Mouse (Mus musculus) forebrain, postnatal 0 days (tissue): ENCODE data around the gene Trnau1ap. TPM values are rescaled to one million over a fixed set of nuclear protein-coding genes. Genes with fewer than 3 reads are reported as not detected.

ENCODE experiments used
- ATAC-seq: fragments of 200-750 bp; cut with Nextera tagmentation; 2 replicates; pipeline ENCODE4 v1.8.0; 2017; ENCODE audit warnings: mild to moderate bottlenecking, moderate library complexity
- DNase-seq: peaks from one replicate; pipeline ENCODE4 v3.0.0-alpha.2; 2015
- H3K27ac ChIP-seq: fragments of 300-500 bp; sonication (generic); 2 replicates; pipeline ENCODE4 v1.5.1; 2014; ENCODE audit warnings: low read depth, mild to moderate bottlenecking, antibody characterized with exemption, low read length, moderate library complexity, mixed read lengths
- H3K27me3 ChIP-seq: fragments of 300-500 bp; sonication (generic); 2 replicates; pipeline ENCODE4 v1.6.1; 2014; ENCODE audit warnings: mild to moderate bottlenecking, low read length, mixed read lengths; ENCODE audit not compliant: insufficient read depth
- H3K36me3 ChIP-seq: fragments of 300-500 bp; sonication (generic); 2 replicates; pipeline ENCODE4 v1.6.1; 2014; ENCODE audit warnings: mild to moderate bottlenecking, moderate library complexity; ENCODE audit not compliant: insufficient read depth
- H3K4me1 ChIP-seq: fragments of 300-500 bp; sonication (generic); 2 replicates; pipeline ENCODE4 v1.6.1; 2014; ENCODE audit warnings: antibody characterized with exemption; ENCODE audit not compliant: insufficient read depth
- H3K4me2 ChIP-seq: fragments of 300-500 bp; sonication (generic); 2 replicates; pipeline ENCODE4 v1.6.1; 2014; ENCODE audit warnings: low read depth, mild to moderate bottlenecking, moderate library complexity
- H3K4me3 ChIP-seq: fragments of 300-500 bp; sonication (generic); 2 replicates; pipeline ENCODE4 v1.5.1; 2014; ENCODE audit warnings: low read depth, low read length, mixed read lengths
- H3K9ac ChIP-seq: fragments of 300-500 bp; sonication (generic); 2 replicates; pipeline ENCODE4 v1.6.1; 2014; ENCODE audit warnings: mild to moderate bottlenecking
- H3K9me3 ChIP-seq: fragments of 300-500 bp; sonication (generic); 2 replicates; pipeline ENCODE4 v1.6.1; 2016; ENCODE audit warnings: low read length
- CTCF ChIP-seq: sonication (generic); IDR thresholded peaks from 2 replicates; pipeline ENCODE4 v1.5.1; 2016; ENCODE audit warnings: antibody characterized with exemption, control low read depth, low read depth
- WGBS: fragments of 180-500 bp; shearing (Covaris S2); extraction: QIAGEN DNeasy Blood & Tissue Kit; methylation state at CpG from one replicate; pipeline ENCODE4 v1.1.7; 2014; 5-methylcytosine and 5-hydroxymethylcytosine counted together
- polyA plus RNA-seq: library from polyadenylated mRNA; unstranded; fragments of >200 nt; fragmentation: Nextera tagmentation; extraction: Ambion mirVana; gene quantifications from 2 replicates; pipeline ENCODE4 v1.2.1, GENCODE M21; 2015
- total RNA-seq: library from RNA; depleted of rRNA; stranded (reverse); fragments of >200 nt; gene quantifications from 2 replicates; pipeline ENCODE4 v1.2.3, GENCODE M21; 2014

Trnau1ap gene
- total and polyA plus RNA-seq, 2 experiments from 2014 or later: 62.1 TPM

- no peak overlapping the region for H3K4me3 ChIP-seq
- ATAC-seq: no peak
- WGBS: 66% methylated on average over 3 of the region's 3 CpGs
These were observed 21.5 kb upstream of the Trnau1ap start for GRCm38 (mm10) chr4:132350854-132351253.

GRCm38 (mm10) chr4:132350123-132350740 lies 20.9 kb upstream of the Trnau1ap start:
- ATAC-seq: no peak
- H3K36me3 ChIP-seq: peaks cover 5% of the 10 kb centered on the region; the same call in 1 of the 2 replicates
- no peak overlapping the region for H3K9ac ChIP-seq
- TF ChIP-seq CTCF: no peak
- H3K27ac ChIP-seq: no peak overlapping the region
- DNase-seq: no peak
- no peak overlapping the region for H3K4me3 ChIP-seq
- H3K4me2 ChIP-seq: no peak overlapping the region
- 0 out of 2 replicates have a peak, but pooled peaks cover 11% of the 10 kb centered on the region for H3K4me1 ChIP-seq
- H3K9me3 ChIP-seq: no peaks in the 10 kb centered on the region
- 40% methylated on average over 2 of the region's 2 CpGs for WGBS
- H3K27me3 ChIP-seq: no peaks in the 10 kb centered on the region

More at GRCm38 (mm10) chr4:132350854-132351253, 21.5 kb upstream of the Trnau1ap start:
- Histone ChIP-seq H3K9ac (no peak overlapping the region), H3K4me1 (0 out of 2 replicates have a peak, but pooled peaks cover 11% of the 10 kb centered on the region), H3K4me2 (no peak overlapping the region), H3K27ac (no peak overlapping the region), H3K27me3 (no peaks in the 10 kb centered on the region), H3K36me3 (peaks cover 5% of the 10 kb centered on the region; the same call in 1 of the 2 replicates), H3K9me3 (no peaks in the 10 kb centered on the region)
- no peak for DNase-seq
- no peak for TF ChIP-seq CTCF

GRCm38 (mm10) chr4:132349495-132350122 lies 20.3 kb upstream of the Trnau1ap start:
- H3K27ac ChIP-seq: no peak overlapping the region
- peaks cover 16% of the 10 kb centered on the region; the same call in 1 of the 2 replicates for H3K4me1 ChIP-seq
- ATAC-seq: no peak
- no peak overlapping the region for H3K4me3 ChIP-seq
- 53% methylated on average over 3 of the region's 3 CpGs for WGBS
- TF ChIP-seq CTCF: no peak; the same call in 1 of the 2 replicates
- DNase-seq: no peak
- H3K36me3 ChIP-seq: peaks cover 5% of the 10 kb centered on the region; the same call in 1 of the 2 replicates
- no peak overlapping the region for H3K9ac ChIP-seq
- H3K4me2 ChIP-seq: no peak overlapping the region
- H3K27me3 ChIP-seq: no peaks in the 10 kb centered on the region
- no peaks in the 10 kb centered on the region for H3K9me3 ChIP-seq

GRCm38 (mm10) chr4:132346661-132347060 lies 17.3 kb upstream of the Trnau1ap start:
- peak; percentile 22; the same call in 1 of the 2 replicates for TF ChIP-seq CTCF
- peaks cover 5% of the 10 kb centered on the region; the same call in 1 of the 2 replicates for H3K36me3 ChIP-seq
- 50% methylated on average over 3 of the region's 3 CpGs for WGBS

GRCm38 (mm10) chr4:132346261-132346660 lies 16.9 kb upstream of the Trnau1ap start:
- H3K36me3 ChIP-seq: peaks cover 5% of the 10 kb centered on the region; the same call in 1 of the 2 replicates
- WGBS: 86% methylated on average over 4 of the region's 4 CpGs
- H3K4me1 ChIP-seq: peaks cover 5% of the 10 kb centered on the region; the same call in 1 of the 2 replicates
- H3K4me2 ChIP-seq: no peak overlapping the region
- DNase-seq (no peak), ATAC-seq (no peak)
- no peaks in the 10 kb centered on the region for H3K9me3 ChIP-seq
- H3K4me3 ChIP-seq: no peak overlapping the region
- no peaks in the 10 kb centered on the region for H3K27me3 ChIP-seq
- no peak for TF ChIP-seq CTCF
- no peak overlapping the region for H3K27ac ChIP-seq
- H3K9ac ChIP-seq: no peak overlapping the region

More at GRCm38 (mm10) chr4:132346661-132347060, 17.3 kb upstream of the Trnau1ap start:
- ATAC-seq (no peak), DNase-seq (no peak)
- Histone ChIP-seq H3K9ac (no peak overlapping the region), H3K4me1 (peaks cover 7% of the 10 kb centered on the region; the same call in 1 of the 2 replicates), H3K4me3 (no peak overlapping the region), H3K9me3 (no peaks in the 10 kb centered on the region), H3K27me3 (no peaks in the 10 kb centered on the region), H3K27ac (no peak overlapping the region), H3K4me2 (no peak overlapping the region)

- H3K4me3 ChIP-seq: peak overlapping the region; percentile 85
- H3K4me1 ChIP-seq: peaks cover 5% of the 10 kb centered on the region; the same call in 1 of the 2 replicates
- no peak for DNase-seq
- 49% methylated on average over 5 of the region's 5 CpGs for WGBS
- H3K9ac ChIP-seq: peak overlapping the region; percentile 78
- no peaks in the 10 kb centered on the region for H3K9me3 ChIP-seq
- no peak for ATAC-seq
- no peak overlapping the region for H3K27ac ChIP-seq
- 0 out of 2 replicates have a peak, but pooled peaks cover 2% of the 10 kb centered on the region for H3K36me3 ChIP-seq
- no peak for TF ChIP-seq CTCF
- H3K27me3 ChIP-seq: no peaks in the 10 kb centered on the region
- peak overlapping the region; percentile 95 for H3K4me2 ChIP-seq
These were observed 16.5 kb upstream of the Trnau1ap start for GRCm38 (mm10) chr4:132345843-132346212.
